Mouse (Mus musculus): ENCODE data around the gene Hes3.

Hes3 gene

DNA sequence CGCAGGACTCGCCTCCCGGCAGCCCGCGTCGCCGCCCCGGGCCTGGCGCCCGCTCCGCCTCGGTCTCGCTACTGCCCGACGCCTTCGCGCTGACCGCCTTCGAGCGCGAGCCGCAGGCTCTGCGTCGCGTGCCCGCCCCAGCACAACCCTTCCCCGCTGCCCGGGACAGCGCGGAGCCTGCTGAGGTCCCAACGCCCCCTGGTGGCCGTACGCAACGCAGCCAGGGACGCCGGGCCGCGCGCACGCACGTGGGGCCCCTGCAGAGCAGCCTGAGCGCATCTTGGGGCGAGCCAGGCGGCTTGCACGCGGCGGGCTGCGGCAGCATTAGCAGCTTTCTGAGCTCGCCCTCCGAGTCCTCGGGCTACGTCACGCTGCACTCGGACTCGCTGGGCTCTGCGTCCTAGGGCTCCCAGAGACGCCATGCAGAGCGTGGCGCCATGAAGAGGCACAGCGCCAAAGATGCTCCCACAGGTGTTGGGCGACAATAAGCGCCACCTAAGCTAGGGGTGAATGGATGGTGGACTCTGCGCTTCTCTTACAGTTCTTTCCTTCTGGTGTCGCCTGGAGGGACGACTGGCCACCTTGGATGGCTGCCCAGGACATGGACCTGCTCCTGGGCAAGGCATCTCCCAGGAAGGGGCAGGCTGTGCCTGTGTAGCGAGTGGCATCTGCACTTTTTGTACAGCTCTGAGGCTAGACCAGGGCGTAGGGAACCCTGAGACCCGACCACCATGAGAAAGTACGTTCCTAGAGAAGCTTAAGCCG, 8.1 kb downstream of the Hes3 start:
- in situ Hi-C loops (cut with MboI, MseI) = loop anchor here (5.0 to 10.0 kb wide), 2 partner anchors 66 to 1191 kb away; no protein-coding TSS in a partner anchor

- in situ Hi-C loops (cut with MboI, MseI) = loop anchor here (5.0 to 10.0 kb wide), 2 partner anchors 65 to 1192 kb away; no protein-coding TSS in a partner anchor
Measured at GRCm38 (mm10) chr4:152282721-152283120, 8.7 kb downstream of the Hes3 start.

DNA sequence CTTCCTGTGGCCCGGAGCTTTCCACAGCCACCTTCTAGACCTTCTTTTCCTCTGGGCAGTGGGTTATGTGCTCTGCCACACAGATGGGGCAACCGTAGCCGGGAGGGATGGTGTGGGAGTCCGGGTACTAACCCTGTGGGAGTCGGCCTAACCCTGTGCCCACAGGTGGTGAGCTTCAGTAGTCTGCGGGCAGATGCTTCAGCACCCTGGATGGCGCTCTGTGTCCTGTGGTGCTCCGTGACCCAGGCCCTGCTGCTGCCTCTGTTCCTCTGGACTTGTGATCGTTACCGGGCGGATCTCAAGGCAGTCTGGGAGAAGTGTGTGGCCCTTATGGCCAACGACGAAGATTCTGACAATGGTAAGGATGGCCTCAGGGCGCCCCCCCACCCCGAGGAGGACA, 9.9 kb downstream of the Hes3 start:
- in situ Hi-C loops (cut with MboI, MseI) = loop anchor here (5.0 to 10.0 kb wide), 2 partner anchors 64 to 1193 kb away; no protein-coding TSS in a partner anchor

- in situ Hi-C loops (cut with MboI, MseI) = no loop called here
Measured at GRCm38 (mm10) chr4:152278986-152279385, 12.5 kb downstream of the Hes3 start.

DNA sequence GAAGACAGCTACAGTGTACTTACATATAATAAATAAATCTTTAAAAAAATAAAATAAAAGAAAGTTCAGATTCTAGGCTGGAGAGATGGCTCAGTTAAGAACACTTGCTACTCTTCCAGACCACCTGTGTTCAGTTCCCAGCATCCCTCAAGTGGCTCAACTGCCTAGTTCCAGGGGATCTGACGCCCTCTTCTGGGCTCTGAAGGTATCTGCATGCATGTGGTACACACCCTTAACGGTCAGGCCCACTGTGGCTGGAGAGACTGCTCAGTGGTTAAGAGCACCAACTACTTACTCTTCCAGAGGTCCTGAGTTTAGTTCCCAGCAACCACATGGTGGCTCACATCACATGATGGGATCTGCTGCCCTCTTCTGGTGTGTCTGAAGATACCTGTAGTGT, 13.5 kb downstream of the Hes3 start:
- in situ Hi-C loops (cut with MboI, MseI) = no loop called here

- in situ Hi-C loops (cut with MboI, MseI) = no loop called here
Measured at GRCm38 (mm10) chr4:152276389-152277347, 14.8 kb downstream of the Hes3 start.

DNA sequence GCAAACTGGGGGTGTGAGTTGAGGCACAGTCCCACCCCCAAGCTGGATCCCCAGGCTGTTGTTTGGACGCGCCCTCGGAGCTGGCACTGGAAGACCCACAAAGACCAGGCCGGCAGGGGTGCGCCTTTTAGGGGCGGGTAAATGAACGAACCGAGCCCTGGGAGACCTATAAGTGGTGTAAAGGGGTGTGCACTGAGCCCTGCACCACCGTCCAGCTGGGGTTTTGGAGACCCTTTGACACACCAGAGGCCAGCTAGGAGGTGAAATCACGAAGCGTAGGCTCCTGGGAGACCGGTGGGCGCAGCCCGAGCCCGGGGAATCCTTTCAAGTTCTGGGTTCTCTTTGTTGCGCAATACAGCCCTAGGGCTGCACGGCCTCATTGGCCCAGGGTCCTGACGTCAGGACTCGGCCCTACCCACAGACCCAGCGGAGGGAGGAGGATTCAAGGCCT, 16.8 kb downstream of the Hes3 start:
- in situ Hi-C loops (cut with MboI, MseI) = no loop called here

DNA sequence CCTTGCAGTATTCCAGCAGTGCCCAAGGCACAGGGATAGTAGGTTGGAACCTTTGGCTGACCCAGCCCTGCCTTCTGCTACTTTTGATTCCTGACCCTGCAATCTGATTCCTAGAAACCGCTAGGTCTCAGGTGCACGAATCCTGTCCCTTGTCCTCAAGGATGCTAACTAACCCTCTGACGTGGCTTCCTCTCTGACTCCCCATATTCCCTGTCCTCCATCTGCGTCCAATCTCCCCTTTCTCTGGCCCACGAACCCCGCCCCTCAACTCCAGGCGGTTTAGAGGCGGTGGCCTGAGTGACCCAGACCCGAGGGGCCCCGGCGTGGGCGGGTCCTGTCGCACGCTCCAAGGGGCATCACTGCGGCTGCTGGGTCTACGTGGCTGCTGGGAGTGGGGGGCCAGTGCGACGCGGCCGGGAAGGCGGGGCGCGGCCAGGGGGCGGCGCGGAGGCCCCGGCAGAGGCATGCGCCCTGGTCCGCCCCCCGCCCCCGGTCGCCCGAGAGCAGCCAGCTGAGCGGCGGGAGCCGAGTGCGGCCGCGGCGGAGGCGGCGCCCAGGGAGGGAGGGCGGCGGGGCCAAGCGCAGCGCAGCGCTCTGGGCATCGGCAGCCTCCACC, 17.7 kb downstream of the Hes3 start, which contains the start of gene Gpr153:
Gene Gpr153, plus strand, starts transcription at position 612 of the 616 bp plus-strand sequence.
- in situ Hi-C loops (cut with MboI, MseI) = no loop called here

DNA sequence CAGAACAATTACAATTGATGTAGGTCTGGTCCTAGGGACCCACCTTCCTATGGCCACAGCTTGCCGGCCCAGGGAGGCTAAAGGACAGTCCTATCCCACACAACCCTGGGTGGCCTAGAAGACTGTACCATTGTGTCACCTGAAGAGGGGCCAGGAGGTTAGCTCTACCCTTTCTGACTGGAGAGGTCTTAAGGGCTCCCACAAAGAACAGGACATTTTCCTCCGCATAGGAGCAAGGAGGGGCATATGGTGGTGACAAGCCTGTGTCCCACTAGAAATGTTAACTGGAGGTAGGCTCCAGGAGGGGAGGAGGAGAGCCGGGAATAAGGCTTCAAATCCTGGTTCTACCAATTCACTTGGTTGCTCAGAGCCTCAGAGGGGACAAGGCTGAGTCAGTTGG, 18.3 kb downstream of the Hes3 start:
- in situ Hi-C loops (cut with MboI, MseI) = no loop called here

GRCm38 (mm10) chr4:152272449-152273049, 18.9 kb downstream of the Hes3 start:
- in situ Hi-C loops (cut with MboI, MseI) = no loop called here

GRCm38 (mm10) chr4:152272006-152272405, 19.5 kb downstream of the Hes3 start:
- in situ Hi-C loops (cut with MboI, MseI) = no loop called here

DNA sequence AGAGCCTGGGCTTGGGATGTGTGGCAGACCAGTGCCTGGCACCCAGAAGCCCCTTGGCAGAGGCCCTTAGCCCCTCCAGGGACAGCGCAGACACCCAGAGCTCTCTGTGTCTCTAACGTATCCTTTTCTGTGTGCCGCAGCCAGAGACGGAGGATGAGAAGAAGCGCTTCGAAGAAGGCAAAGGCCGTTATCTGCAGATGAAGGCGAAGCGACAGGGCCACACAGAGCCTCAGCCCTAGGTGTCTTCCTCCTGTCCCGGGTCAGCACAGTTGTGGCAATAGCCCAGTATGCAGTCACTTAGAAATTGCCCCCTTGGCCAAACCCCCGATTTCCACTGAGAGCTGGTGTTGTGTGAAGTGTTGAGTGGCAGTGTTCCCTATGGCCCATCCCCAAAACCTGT, 20.1 kb downstream of the Hes3 start:
- in situ Hi-C loops (cut with MboI, MseI) = no loop called here

- in situ Hi-C loops (cut with MboI, MseI) = no loop called here
Measured at GRCm38 (mm10) chr4:152270599-152270998, 20.9 kb downstream of the Hes3 start.

DNA sequence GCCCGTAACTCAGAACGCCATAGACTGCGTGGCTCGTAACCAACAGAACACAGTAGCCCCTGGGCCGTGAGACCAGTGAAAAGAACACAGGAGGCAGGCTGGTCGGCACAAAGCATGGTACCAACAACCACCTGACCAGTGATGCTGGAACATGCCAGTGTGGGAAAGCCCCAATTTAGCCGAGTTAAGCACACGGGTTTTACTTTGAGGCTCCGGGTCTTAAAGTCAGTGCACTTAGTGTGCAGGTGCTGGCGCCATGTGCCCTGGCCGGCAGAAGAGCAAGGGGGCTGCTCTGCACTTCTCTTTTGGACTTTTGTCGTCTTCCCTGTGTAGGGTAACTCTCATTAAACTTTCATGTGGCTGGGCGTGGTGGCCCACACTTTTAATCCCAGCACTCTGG, 21.5 kb downstream of the Hes3 start:
- in situ Hi-C loops (cut with MboI, MseI) = no loop called here

GRCm38 (mm10) chr4:152267748-152268369, 23.6 kb downstream of the Hes3 start:
- in situ Hi-C loops (cut with MboI, MseI) = no loop called here

GRCm38 (mm10) chr4:152266236-152266895, 25.1 kb downstream of the Hes3 start:
- in situ Hi-C loops (cut with MboI, MseI) = no loop called here

DNA sequence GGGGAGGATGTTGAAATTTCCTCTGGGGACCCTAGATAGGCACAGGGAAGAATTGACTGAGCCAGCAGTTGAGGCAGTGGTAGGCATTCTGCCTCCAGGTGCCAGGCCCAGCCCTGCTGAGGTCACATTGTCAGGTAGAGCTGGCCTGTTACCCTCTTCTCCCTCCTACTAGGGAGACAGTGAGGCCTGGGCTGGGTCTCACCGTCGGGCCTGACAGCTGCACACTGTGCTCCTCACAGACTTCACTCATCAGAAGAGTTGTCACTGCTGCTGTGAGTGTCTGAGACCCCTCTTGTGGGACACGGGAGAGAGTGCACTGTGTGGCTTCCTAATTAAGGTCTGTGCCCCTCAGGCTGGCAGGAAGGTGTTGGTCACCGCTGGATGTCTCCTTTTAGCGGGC, 25.7 kb downstream of the Hes3 start:
- in situ Hi-C loops (cut with MboI, MseI) = no loop called here

- in situ Hi-C loops (cut with MboI, MseI) = no loop called here
Measured at GRCm38 (mm10) chr4:152264867-152265568, 26.4 kb downstream of the Hes3 start.

GRCm38 (mm10) chr4:152264177-152264530, 27.3 kb downstream of the Hes3 start:
- in situ Hi-C loops (cut with MboI, MseI) = no loop called here
